Mouse (Mus musculus): Measurements from ENCODE around the gene Car10.
"Not testable (repeated sequence)": the region's sequence is repeated elsewhere in the genome, so short reads cannot be mapped to it uniquely, and the experiment has no call there.

GRCm38 (mm10) chr11:93393371-93393770, 295.5 kb downstream of the Car10 start:
- TF ChIP-seq CTCF (IDR thresholded peaks at IDR 0.05; ENCODE audit: low read depth); EP300 (optimal IDR thresholded peaks at IDR 0.05): not testable (repeated sequence)
